Mouse (Mus musculus) kidney, adult 2 months (tissue): ENCODE data around the gene Sycp2. TPM values are rescaled to one million over a fixed set of nuclear protein-coding genes. Genes with fewer than 3 reads are reported as not detected.

Experiments used
- DNase-seq: peaks from one replicate; pipeline ENCODE4 v3.0.0; 2021
- H3K27ac ChIP-seq: fragments of 200-500 bp; 2 replicates; pipeline ENCODE4 v1.5.1; 2012; ENCODE audit warnings: low read depth, low read length, control low read depth, inconsistent platforms; ENCODE audit not compliant: insufficient read depth
- H3K27me3 ChIP-seq: fragments of 200-500 bp; replicated peaks from 2 replicates; pipeline ENCODE4 v1.6.1; 2012; ENCODE audit warnings: mild to moderate bottlenecking, moderate library complexity, low read length, inconsistent platforms; ENCODE audit not compliant: control insufficient read depth, insufficient read depth
- H3K36me3 ChIP-seq: fragments of 200-500 bp; 2 replicates; pipeline ENCODE4 v1.6.1; 2012; ENCODE audit warnings: mild to moderate bottlenecking, moderate library complexity, low read length, inconsistent platforms; ENCODE audit not compliant: control insufficient read depth, insufficient read depth
- H3K4me1 ChIP-seq: fragments of 200-500 bp; 2 replicates; pipeline ENCODE4 v1.6.1; 2011; ENCODE audit warnings: low read length; ENCODE audit not compliant: control insufficient read depth, insufficient read depth
- H3K4me3 ChIP-seq: fragments of 200-500 bp; 2 replicates; pipeline ENCODE4 v1.5.1; 2011; ENCODE audit warnings: mild to moderate bottlenecking, low read depth, low read length, control low read depth; ENCODE audit not compliant: insufficient read depth
- CTCF ChIP-seq: fragments of 200-500 bp; conservative IDR thresholded peaks from 2 replicates; pipeline ENCODE4 v1.5.1; 2011; ENCODE audit warnings: low read depth, mild to moderate bottlenecking, control low read depth, low read length, moderate library complexity, mixed read lengths; ENCODE audit not compliant: insufficient read depth, insufficient read length
- POLR2A ChIP-seq: fragments of 200-500 bp; IDR thresholded peaks from one replicate; pipeline ENCODE4 v1.6.1; 2011; ENCODE audit warnings: low read depth, low read length, control low read depth
- WGBS: fragments of 180-500 bp; shearing (Covaris S2); methylation state at CpG from one replicate; pipeline ENCODE4 v1.1.7; 2018; 5-methylcytosine and 5-hydroxymethylcytosine counted together
- polyA plus RNA-seq: library from polyadenylated mRNA; depleted of rRNA; stranded (reverse); fragments of >200 nt; gene quantifications from 2 replicates; pipeline ENCODE4 v1.2.3, GENCODE M21; 2012; rRNA removed

The Sycp2 gene
- polyA plus RNA-seq, 1 experiment, result not detected

DNA sequence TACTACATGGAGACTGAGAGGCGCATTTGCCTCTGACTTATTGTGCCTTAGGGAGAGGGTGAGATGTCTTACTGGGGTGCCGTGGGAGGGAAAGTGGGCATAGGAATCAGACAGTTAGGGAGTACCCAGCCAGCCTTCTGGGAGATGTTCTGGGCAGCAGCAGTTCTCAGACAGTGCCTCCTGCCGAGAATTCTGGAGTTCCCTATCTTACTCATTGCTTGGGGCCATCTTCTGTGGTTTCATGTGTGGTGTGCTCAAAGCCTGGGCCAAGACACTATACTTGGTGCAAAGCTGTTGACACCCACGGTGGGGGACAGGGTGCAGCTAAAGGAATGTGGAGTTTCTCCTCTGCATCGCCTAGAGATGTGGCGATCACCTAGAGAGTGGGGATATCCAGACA lies 102.8 kb downstream of the Sycp2 start:
- Histone ChIP-seq H3K27ac (no peak overlapping the region), H3K36me3 (no peaks in the 10 kb centered on the region), H3K4me3 (no peak overlapping the region), H3K27me3 (no peaks in the 10 kb centered on the region), H3K4me1 (no peaks in the 10 kb centered on the region)
- 81% methylated on average over 6 of the region's 6 CpGs for WGBS
- TF ChIP-seq CTCF (no peak), POLR2A (no peak)
- DNase-seq, result no peak

- no peaks in the 10 kb centered on the region for H3K27me3 ChIP-seq
- no peak for TF ChIP-seq CTCF
- no peak for TF ChIP-seq POLR2A
These were observed 103.3 kb downstream of the Sycp2 start for GRCm38 (mm10) chr2:178304188-178304529.

GRCm38 (mm10) chr2:178303453-178304187 lies 103.9 kb downstream of the Sycp2 start:
- DNase-seq, result no peak
- Histone ChIP-seq H3K27ac (no peak overlapping the region), H3K36me3 (no peaks in the 10 kb centered on the region), H3K4me1 (no peaks in the 10 kb centered on the region), H3K4me3 (no peak overlapping the region), H3K27me3 (no peaks in the 10 kb centered on the region)
- WGBS, result 68% methylated on average over 8 of the region's 8 CpGs
- no peak for TF ChIP-seq POLR2A
- TF ChIP-seq CTCF, result no peak

More at GRCm38 (mm10) chr2:178304188-178304529, 103.3 kb downstream of the Sycp2 start:
- Histone ChIP-seq H3K4me3 (no peak overlapping the region), H3K27ac (no peak overlapping the region), H3K4me1 (no peaks in the 10 kb centered on the region), H3K36me3 (no peaks in the 10 kb centered on the region)
- DNase-seq, result no peak
- 56% methylated on average over 1 of the region's 1 CpGs for WGBS

Other genes with a start within 250 kb of the Sycp2 start
- gene Ppp1r3d, start 6.8 kb upstream of the Sycp2 start, polyA plus RNA-seq, result 1.5 and 2.4 TPM in 2 replicates
- gene Fam217b, start 6.8 kb upstream of the Sycp2 start, polyA plus RNA-seq, result 1.8 TPM in 2 replicates
- 0.08 and 0.12 TPM in 2 replicates for gene Cdh26, start 22.8 kb upstream of the Sycp2 start, polyA plus RNA-seq